Mouse (Mus musculus): Measurements from ENCODE around the gene Prdm13. TPM values are rescaled to one million over a fixed set of nuclear protein-coding genes. Genes with fewer than 3 reads are reported as not detected.

The Prdm13 gene
- total RNA-seq (2021), result not detected

GRCm38 (mm10) chr4:21685595-21686091 is at the start of gene Prdm13:
Prdm13 (minus strand) TSS chr4:21685963.
- DNase-seq (ENCODE audit: extremely low spot score in 1 of 2, low spot score in 1 of 2), result no peak

DNA sequence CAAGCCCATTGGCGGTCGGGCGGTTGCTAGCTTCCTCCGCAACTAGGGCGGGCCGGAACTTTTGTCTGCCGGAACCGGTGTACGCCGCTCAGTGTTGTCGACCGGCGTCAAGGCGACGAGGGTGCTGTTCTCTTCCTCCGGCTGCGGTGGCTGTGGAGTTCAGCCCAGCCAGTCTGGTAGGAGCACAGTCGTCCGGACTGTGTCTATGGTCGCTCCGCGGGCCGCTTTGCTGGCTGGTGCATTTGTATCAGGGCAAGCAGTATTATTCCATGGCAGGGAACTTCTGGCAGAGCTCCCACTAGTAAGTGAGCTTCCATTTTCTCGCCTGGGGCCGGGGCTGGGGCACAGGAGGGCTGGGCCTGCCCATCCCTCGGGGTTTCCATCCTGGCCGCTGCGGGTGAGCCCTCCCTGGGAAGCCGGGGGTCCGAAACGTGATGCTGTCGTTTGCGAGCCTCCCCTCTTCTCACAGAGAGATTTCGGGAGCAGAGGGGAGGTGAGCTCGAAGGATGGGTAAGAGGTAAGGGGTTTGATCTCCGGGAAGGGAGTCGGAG is 41.9 kb upstream of the Prdm13 start, which contains the start of gene Ccnc:
Gene Ccnc, plus strand, starts transcription at position 87 of the 551 bp plus-strand sequence.
- DNase-seq (ENCODE audit: extremely low spot score in 1 of 2, low spot score in 1 of 2), result peak; percentile 85 to 90

GRCm38 (mm10) chr4:21726912-21727614 is 41.3 kb upstream of the Prdm13 start:
- peak; percentile 10 to 14 for DNase-seq (ENCODE audit: extremely low spot score in 1 of 2, low spot score in 1 of 2)

DNA sequence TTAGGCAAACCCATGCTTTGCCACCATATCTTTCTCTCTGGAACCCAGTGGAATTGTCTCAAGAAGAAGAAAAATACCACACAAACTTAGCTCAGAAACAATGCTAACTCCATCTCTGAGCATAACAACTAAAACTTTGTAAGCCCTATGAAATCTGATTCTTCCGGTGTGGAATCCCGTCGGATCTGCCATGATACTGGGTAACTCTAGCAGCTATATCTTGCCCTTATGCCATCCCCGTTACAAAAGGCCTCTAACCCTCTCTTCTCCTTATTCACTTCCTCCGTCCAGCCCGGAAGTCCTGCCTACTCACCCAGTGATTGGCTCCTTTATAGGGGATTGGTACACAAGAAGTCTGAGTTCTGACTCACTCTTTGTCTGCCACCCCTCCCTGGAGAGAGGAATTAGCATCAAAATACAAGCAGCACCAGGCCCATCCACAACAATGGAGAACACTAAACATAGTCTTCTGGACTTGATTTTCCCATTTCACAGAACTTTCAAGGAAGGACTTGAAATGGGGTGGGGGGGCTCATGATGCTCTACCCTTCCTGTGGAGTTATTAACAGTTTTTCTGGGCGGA is 37.1 kb upstream of the Prdm13 start:
- DNase-seq (ENCODE audit: extremely low spot score in 1 of 2, low spot score in 1 of 2), result no peak

GRCm38 (mm10) chr4:21712147-21712546 is 26.4 kb upstream of the Prdm13 start:
- DNase-seq (ENCODE audit: extremely low spot score in 1 of 2, low spot score in 1 of 2), result peak in 1 of 2 experiments; percentile 33

GRCm38 (mm10) chr4:21705046-21705445 is 19.3 kb upstream of the Prdm13 start:
- no peak for DNase-seq (ENCODE audit: extremely low spot score in 1 of 2, low spot score in 1 of 2)

- peak in 1 of 2 experiments; percentile 65 for DNase-seq (ENCODE audit: extremely low spot score in 1 of 2, low spot score in 1 of 2)
Observed at GRCm38 (mm10) chr4:21695638-21696254, 10.0 kb upstream of the Prdm13 start.

- DNase-seq (ENCODE audit: extremely low spot score in 1 of 2, low spot score in 1 of 2), result no peak
Observed at GRCm38 (mm10) chr4:21690221-21690620, 4.5 kb upstream of the Prdm13 start.

- no peak for DNase-seq (ENCODE audit: extremely low spot score in 1 of 2, low spot score in 1 of 2)
Observed at GRCm38 (mm10) chr4:21689492-21689941, 3.8 kb upstream of the Prdm13 start.

- no peak for DNase-seq (ENCODE audit: extremely low spot score in 1 of 2, low spot score in 1 of 2)
Observed at GRCm38 (mm10) chr4:21688703-21689200, 3.0 kb upstream of the Prdm13 start.

- DNase-seq (ENCODE audit: extremely low spot score in 1 of 2, low spot score in 1 of 2), result no peak
Observed at GRCm38 (mm10) chr4:21687783-21688702, 2.3 kb upstream of the Prdm13 start.

GRCm38 (mm10) chr4:21686934-21687333 is 1.2 kb upstream of the Prdm13 start:
- DNase-seq (ENCODE audit: extremely low spot score in 1 of 2, low spot score in 1 of 2), result no peak

DNA sequence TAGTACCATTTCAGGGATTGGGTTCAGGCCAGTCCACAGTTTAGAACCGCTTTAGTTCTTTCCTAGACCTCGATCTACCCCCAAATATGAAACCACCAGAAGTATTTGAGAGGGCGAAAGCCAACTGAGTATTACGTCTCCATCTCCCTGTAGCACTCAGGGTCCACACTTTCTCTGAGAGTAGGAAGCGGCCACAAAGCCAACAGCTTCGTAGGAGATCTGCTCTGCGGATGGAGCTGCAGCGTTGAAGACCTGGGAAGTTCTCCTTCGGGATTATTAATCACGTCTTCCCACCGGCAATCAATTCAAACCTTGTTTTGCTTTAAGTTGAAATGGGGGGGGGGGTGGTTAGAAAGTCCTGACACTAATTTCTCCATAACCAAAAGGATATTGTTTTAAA is 653 bp upstream of the Prdm13 start:
- DNase-seq (ENCODE audit: extremely low spot score in 1 of 2, low spot score in 1 of 2), result no peak

DNA sequence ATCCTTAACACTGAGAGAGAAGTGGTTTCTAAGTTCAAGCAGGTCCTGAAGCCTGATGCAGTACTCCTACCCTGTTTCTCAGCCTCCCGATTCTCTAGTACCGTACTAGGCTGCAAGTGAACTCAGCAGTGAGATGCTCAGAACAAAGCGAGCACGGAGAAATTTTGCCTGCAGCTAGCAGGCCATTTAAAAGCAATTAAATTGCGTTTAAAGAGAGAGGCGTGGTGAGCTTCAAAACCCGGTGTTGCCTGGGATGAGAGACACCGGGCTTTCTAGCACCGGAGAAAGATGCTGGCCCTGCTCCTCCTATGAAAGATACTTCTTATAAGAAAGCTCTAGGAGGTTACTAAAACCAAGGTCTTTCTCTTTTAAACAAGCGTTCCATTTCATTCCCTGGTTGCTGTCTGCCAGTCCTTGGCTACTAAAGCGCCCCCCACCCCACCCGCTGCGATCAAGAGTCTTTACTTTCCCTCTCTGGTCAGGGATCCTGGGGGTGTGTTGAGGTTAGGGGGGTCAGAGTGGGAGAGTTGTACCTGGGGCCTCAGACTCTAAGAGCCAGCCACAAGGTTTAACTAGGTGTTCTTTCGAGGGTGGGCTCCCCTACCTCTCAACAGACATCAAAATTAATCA is 1.3 kb downstream of the Prdm13 start:
- no peak for DNase-seq (ENCODE audit: extremely low spot score in 1 of 2, low spot score in 1 of 2)

- no peak for DNase-seq (ENCODE audit: extremely low spot score in 1 of 2, low spot score in 1 of 2)
Observed at GRCm38 (mm10) chr4:21682421-21683150, 3.2 kb downstream of the Prdm13 start.

DNA sequence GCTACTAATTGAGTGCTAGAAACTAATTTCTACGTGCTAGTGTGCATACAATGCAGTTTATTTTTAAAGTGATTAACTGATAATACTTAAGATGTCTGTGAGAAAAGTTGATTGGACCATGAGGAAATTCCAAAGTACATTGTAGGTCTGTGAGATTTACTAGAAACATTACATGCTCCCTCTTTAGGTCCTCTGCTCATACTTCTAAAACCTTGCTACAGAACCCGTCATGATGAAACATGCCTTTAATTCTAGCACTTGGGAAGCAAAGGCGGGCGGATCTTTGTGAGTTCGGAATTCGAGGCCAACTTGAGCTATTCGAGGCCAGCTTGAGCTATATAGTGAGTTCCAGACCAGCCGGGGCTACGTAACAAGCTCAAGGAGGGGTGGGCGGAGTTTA is 4.8 kb downstream of the Prdm13 start:
- no peak for DNase-seq (ENCODE audit: extremely low spot score in 1 of 2, low spot score in 1 of 2)

- no peak for DNase-seq (ENCODE audit: extremely low spot score in 1 of 2, low spot score in 1 of 2)
Observed at GRCm38 (mm10) chr4:21679624-21680480, 5.9 kb downstream of the Prdm13 start.

All from layer of hippocampus, postnatal 25 days (tissue).